Mouse (Mus musculus) embryonic facial prominence, embryonic 15.5 days (tissue): ENCODE measurements around the gene Clcf1. TPM values are rescaled to one million over a fixed set of nuclear protein-coding genes. Genes with fewer than 3 reads are reported as not detected.

Experiments
- ATAC-seq: fragments of 200-750 bp; cut with Nextera tagmentation; 2 replicates; pipeline ENCODE4 v1.8.0; 2017; ENCODE audit warnings: low read depth, moderate TSS enrichment; ENCODE audit not compliant: insufficient number of reproducible peaks, low FRiP score, low TSS enrichment
- H3K27ac ChIP-seq: fragments of 300-500 bp; sonication (generic); replicated peaks from 2 replicates; pipeline ENCODE4 v1.5.1; 2015; ENCODE audit warnings: mild to moderate bottlenecking, inconsistent platforms
- H3K27me3 ChIP-seq: fragments of 300-500 bp; sonication (generic); 2 replicates; pipeline ENCODE4 v1.6.1; 2015; ENCODE audit warnings: inconsistent platforms
- H3K36me3 ChIP-seq: fragments of 300-500 bp; sonication (generic); 2 replicates; pipeline ENCODE4 v1.6.1; 2015; ENCODE audit warnings: mild to moderate bottlenecking, inconsistent platforms
- H3K4me1 ChIP-seq: fragments of 300-500 bp; sonication (generic); 2 replicates; pipeline ENCODE4 v1.6.1; 2015; ENCODE audit warnings: inconsistent platforms
- H3K4me2 ChIP-seq: fragments of 300-500 bp; sonication (generic); replicated peaks from 2 replicates; pipeline ENCODE4 v1.6.1; 2015; ENCODE audit warnings: mild to moderate bottlenecking, inconsistent platforms
- H3K4me3 ChIP-seq: fragments of 300-500 bp; sonication (generic); replicated peaks from 2 replicates; pipeline ENCODE4 v1.5.1; 2015; ENCODE audit warnings: mild to moderate bottlenecking, inconsistent platforms
- H3K9ac ChIP-seq: fragments of 300-500 bp; sonication (generic); 2 replicates; pipeline ENCODE4 v1.6.1; 2015; ENCODE audit warnings: inconsistent platforms
- H3K9me3 ChIP-seq: fragments of 300-500 bp; sonication (generic); replicated peaks from 2 replicates; pipeline ENCODE4 v1.6.1; 2016; ENCODE audit warnings: inconsistent platforms
- WGBS: fragments of 180-500 bp; shearing (Covaris S2); methylation state at CpG from one replicate; pipeline ENCODE4 v1.1.7; 2015; 5-methylcytosine and 5-hydroxymethylcytosine counted together
- polyA plus RNA-seq: library from polyadenylated mRNA; unstranded; fragments of >200 nt; fragmentation: Nextera tagmentation; extraction: Ambion mirVana; gene quantifications from 2 replicates; pipeline ENCODE4 v1.2.1, GENCODE M21; 2015

Clcf1 gene
- polyA plus RNA-seq, 1 experiment from 2014 or later: 10.1 TPM

DNA sequence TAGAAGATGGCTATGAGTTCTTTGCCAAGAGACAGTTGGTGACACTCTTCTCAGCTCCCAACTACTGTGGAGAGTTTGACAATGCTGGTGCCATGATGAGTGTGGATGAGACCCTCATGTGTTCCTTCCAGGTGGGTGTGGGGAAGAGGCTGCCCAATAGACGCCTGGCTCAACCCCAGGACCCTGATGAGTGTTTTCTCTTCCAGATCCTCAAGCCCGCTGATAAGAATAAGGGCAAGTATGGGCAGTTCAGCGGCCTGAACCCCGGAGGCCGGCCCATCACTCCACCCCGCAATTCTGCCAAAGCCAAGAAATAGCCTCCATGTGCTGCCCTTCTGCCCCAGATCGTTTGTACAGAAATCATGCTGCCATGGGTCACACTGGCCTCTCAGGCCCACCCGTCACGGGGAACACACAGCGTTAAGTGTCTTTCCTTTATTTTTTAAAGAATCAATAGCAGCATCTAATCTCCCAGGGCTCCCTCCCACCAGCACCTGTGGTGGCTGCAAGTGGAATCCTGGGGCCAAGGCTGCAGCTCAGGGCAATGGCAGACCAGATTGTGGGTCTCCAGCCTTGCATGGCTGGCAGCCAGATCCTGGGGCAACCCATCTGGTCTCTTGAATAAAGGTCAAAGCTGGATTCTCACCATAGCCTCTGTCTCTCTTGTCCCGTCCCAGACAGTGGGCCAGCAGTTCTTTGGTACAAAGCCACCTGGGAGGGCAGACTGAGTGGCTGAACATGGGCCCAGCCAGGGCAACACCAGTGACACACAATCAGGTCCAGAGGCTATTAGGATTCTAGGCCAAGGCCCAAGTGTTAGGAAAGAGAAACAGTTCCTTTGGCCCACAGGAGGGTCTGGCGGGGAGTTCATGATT is 19.0 kb upstream of the Clcf1 start:
- Histone ChIP-seq H3K9ac (no peak overlapping the region), H3K36me3 (peaks cover 46% of the 10 kb centered on the region)

DNA sequence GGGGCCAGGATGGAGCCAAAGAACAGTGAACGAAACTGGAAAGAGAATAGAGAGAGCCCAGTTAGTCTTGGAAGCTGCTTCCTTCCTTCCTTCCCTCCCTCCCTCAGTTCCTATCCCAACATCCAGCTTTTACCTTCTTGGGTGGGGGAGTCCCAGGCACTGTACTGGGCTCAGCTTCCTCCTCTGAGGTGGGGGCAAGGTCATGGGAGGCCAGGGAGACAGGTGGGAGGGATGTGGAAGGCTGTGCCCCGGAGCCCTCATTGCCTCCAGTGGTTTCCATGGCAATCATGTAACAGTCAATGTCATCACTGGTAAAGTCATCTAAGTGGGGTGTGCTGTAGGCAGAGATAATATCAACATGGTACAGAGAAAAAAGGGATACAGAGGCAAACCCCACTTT is 18.0 kb upstream of the Clcf1 start:
- no peaks in the 10 kb centered on the region for H3K27me3 ChIP-seq
- H3K4me1 ChIP-seq: peaks cover 60% of the 10 kb centered on the region
- H3K27ac ChIP-seq: no peak overlapping the region
- H3K36me3 ChIP-seq: peaks cover 46% of the 10 kb centered on the region
- 42% methylated on average over 2 of the region's 2 CpGs for WGBS
- H3K4me3 ChIP-seq: no peak overlapping the region
- no peak for ATAC-seq
- H3K9me3 ChIP-seq: no peaks in the 10 kb centered on the region
- H3K4me2 ChIP-seq: no peak overlapping the region
- no peak overlapping the region for H3K9ac ChIP-seq

More for the DNA sequence above, 19.0 kb upstream of the Clcf1 start:
- no peak overlapping the region for H3K4me2 ChIP-seq
- H3K4me3 ChIP-seq: no peak overlapping the region
- peaks cover 55% of the 10 kb centered on the region for H3K4me1 ChIP-seq
- H3K27me3 ChIP-seq: no peaks in the 10 kb centered on the region
- 83% methylated on average over 12 of the region's 12 CpGs for WGBS
- no peak for ATAC-seq
- no peak overlapping the region for H3K27ac ChIP-seq
- no peaks in the 10 kb centered on the region for H3K9me3 ChIP-seq

DNA sequence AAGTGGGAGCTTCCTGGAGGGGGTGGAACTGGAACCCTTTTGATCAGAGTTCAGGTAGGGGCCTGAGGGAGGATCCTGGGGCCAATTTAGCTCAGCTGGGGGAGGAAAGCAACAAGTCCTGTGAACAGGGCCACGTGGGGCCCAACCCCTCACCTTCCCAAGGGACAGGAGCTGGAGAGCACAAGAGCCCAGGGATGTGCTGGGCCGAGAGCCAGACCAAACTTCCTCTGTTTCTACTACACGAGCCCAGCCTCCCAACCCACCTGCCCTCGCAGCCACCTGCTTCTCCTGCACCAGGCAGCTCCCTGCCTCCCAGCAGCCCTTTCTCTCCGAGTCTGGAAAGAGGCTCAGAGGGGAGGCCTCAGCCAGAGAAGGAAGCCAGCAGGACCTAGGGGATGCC is 17.5 kb upstream of the Clcf1 start:
- no peak overlapping the region for H3K4me2 ChIP-seq
- no peak for ATAC-seq
- H3K36me3 ChIP-seq: peaks cover 46% of the 10 kb centered on the region
- H3K4me1 ChIP-seq: peaks cover 56% of the 10 kb centered on the region
- no peak overlapping the region for H3K4me3 ChIP-seq
- 26% methylated on average over 5 of the region's 5 CpGs for WGBS
- H3K27me3 ChIP-seq: no peaks in the 10 kb centered on the region
- H3K9ac ChIP-seq: no peak overlapping the region
- H3K9me3 ChIP-seq: no peaks in the 10 kb centered on the region
- no peak overlapping the region for H3K27ac ChIP-seq

GRCm38 (mm10) chr19:4197180-4197579 is 16.9 kb upstream of the Clcf1 start:
- 62% methylated on average over 3 of the region's 3 CpGs for whole genome bisulfite sequencing
- no peak overlapping the region for H3K9ac ChIP-seq
- H3K4me2 ChIP-seq: no peak overlapping the region
- H3K4me3 ChIP-seq: no peak overlapping the region
- H3K9me3 ChIP-seq: no peaks in the 10 kb centered on the region
- ATAC-seq: no peak
- no peaks in the 10 kb centered on the region for H3K27me3 ChIP-seq
- peaks cover 46% of the 10 kb centered on the region for H3K36me3 ChIP-seq
- no peak overlapping the region; the same call in 1 of the 2 replicates for H3K27ac ChIP-seq
- H3K4me1 ChIP-seq: peaks cover 60% of the 10 kb centered on the region

GRCm38 (mm10) chr19:4201291-4201909 is 12.6 kb upstream of the Clcf1 start, which contains the start of gene Rad9a:
Rad9a (minus strand) TSS chr19:4201662.
- Histone ChIP-seq H3K9ac (peak within 1 kb of the TSS; percentile 85), H3K4me1 (peaks cover 39% of the 10 kb centered on the region), H3K9me3 (no peaks in the 10 kb centered on the region), H3K4me2 (peak within 1 kb of the TSS; percentile 81), H3K27ac (peak within 1 kb of the TSS; percentile 61), H3K27me3 (no peaks in the 10 kb centered on the region), H3K36me3 (peaks cover 14% of the 10 kb centered on the region), H3K4me3 (peak within 1 kb of the TSS; percentile 62)
- 0% methylated on average over 34 of the region's 34 CpGs for whole genome bisulfite sequencing
- peak; percentile 64 for ATAC-seq

- peaks cover 7% of the 10 kb centered on the region; the same call in 1 of the 2 replicates for H3K36me3 ChIP-seq
- ATAC-seq: no peak
- peak overlapping the region; percentile 81 for H3K4me2 ChIP-seq
- no peak overlapping the region for H3K27ac ChIP-seq
- peaks cover 37% of the 10 kb centered on the region for H3K4me1 ChIP-seq
- 27% methylated on average over 7 of the region's 7 CpGs for WGBS
- H3K9ac ChIP-seq: peak overlapping the region; percentile 33
- H3K27me3 ChIP-seq: no peaks in the 10 kb centered on the region
- peak overlapping the region; percentile 62 for H3K4me3 ChIP-seq
- H3K9me3 ChIP-seq: no peaks in the 10 kb centered on the region
Measured at GRCm38 (mm10) chr19:4202149-4202548, 11.9 kb upstream of the Clcf1 start.

DNA sequence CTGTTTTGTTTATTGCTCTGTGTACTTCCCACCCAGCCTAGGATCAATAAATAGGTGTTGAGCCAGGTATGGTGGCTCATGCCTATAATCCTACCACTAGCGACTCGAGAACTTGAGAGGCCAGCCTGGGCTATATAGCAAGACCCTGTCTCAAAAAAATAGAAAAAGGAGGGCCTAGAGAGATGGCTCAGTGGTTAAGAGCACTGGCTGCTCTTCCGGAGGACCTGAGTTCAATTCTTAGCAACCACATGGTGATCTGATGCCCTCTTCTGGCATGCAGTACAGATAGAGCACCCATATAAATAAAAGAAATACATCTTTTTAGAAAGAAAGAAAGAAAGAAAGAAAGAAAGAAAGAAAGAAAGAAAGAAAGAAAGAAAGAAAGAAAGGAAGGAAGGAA is 10.9 kb upstream of the Clcf1 start:
- H3K4me3 ChIP-seq: no peak overlapping the region
- no peak overlapping the region for H3K27ac ChIP-seq
- ATAC-seq: no peak
- H3K9me3 ChIP-seq: no peaks in the 10 kb centered on the region
- 0 out of 2 replicates have a peak, but pooled peaks cover 2% of the 10 kb centered on the region for H3K36me3 ChIP-seq
- peaks cover 36% of the 10 kb centered on the region for H3K4me1 ChIP-seq
- H3K9ac ChIP-seq: no peak overlapping the region
- no peak overlapping the region for H3K4me2 ChIP-seq
- no peaks in the 10 kb centered on the region for H3K27me3 ChIP-seq
- WGBS: 65% methylated on average over 3 of the region's 3 CpGs

GRCm38 (mm10) chr19:4203604-4204326 is 10.3 kb upstream of the Clcf1 start:
- WGBS: 65% methylated on average over 13 of the region's 13 CpGs

DNA sequence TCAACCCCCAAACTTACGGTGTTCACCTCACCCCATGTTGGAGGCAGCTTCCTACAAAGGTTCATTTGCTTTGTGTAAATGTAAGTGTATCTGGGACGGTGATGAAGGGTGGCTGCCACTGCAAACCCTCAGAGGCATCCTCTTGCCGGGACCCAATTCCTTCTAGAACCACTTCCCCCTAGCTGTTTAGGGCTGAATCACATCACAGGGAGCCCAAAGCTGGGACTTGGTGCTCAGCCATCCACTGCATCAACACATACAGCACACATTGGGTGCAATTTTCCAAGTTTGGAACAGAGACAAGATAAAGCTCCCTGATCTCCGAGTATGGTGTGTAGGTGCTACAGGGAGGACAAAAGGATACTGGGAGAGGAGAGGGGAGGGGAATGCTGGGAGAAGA is 9.1 kb upstream of the Clcf1 start:
- Histone ChIP-seq H3K4me3 (no peak overlapping the region), H3K27me3 (no peaks in the 10 kb centered on the region), H3K27ac (no peak overlapping the region), H3K36me3 (no peaks in the 10 kb centered on the region), H3K4me1 (peaks cover 33% of the 10 kb centered on the region), H3K9ac (no peak overlapping the region), H3K4me2 (no peak overlapping the region), H3K9me3 (no peaks in the 10 kb centered on the region)
- no peak for ATAC-seq
- WGBS: 46% methylated on average over 4 of the region's 4 CpGs

More at GRCm38 (mm10) chr19:4203604-4204326, 10.3 kb upstream of the Clcf1 start:
- ATAC-seq: no peak
- Histone ChIP-seq H3K4me2 (no peak overlapping the region), H3K27me3 (no peaks in the 10 kb centered on the region), H3K36me3 (no peaks in the 10 kb centered on the region), H3K4me3 (no peak overlapping the region), H3K9ac (no peak overlapping the region), H3K9me3 (no peaks in the 10 kb centered on the region), H3K4me1 (peaks cover 36% of the 10 kb centered on the region), H3K27ac (no peak overlapping the region)

- Histone ChIP-seq H3K9me3 (no peaks in the 10 kb centered on the region), H3K27me3 (no peaks in the 10 kb centered on the region), H3K27ac (no peak overlapping the region), H3K4me3 (no peak overlapping the region), H3K9ac (no peak overlapping the region), H3K4me1 (peaks cover 24% of the 10 kb centered on the region), H3K36me3 (no peaks in the 10 kb centered on the region), H3K4me2 (no peak overlapping the region)
- no peak for ATAC-seq
- WGBS: 3% methylated on average over 2 of the region's 2 CpGs
Measured at GRCm38 (mm10) chr19:4206971-4207370, 7.1 kb upstream of the Clcf1 start.

DNA sequence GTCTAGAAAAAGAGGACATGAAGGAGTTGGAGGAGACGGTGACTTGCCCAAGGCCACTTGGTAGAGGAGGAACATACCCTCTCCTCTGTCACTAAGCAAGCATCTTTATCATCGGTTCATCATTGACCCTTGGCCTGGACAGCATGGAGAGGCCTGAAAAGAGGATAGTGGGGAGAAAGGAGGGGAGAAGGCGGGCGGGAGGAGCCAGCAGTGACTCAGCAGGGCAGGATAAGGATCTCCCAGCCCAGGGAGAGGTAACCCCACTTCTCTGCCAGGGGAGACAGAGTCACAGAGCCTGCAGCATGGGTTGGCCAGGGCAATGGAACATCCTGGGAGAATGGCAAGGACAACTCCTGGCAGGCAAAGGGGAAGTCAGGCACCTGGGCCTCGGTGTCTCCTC is 5.5 kb upstream of the Clcf1 start:
- Histone ChIP-seq H3K4me1 (peaks cover 27% of the 10 kb centered on the region), H3K36me3 (no peaks in the 10 kb centered on the region), H3K27ac (no peak overlapping the region), H3K27me3 (no peaks in the 10 kb centered on the region), H3K9me3 (no peaks in the 10 kb centered on the region), H3K4me3 (no peak overlapping the region), H3K9ac (no peak overlapping the region), H3K4me2 (no peak overlapping the region)
- WGBS: 67% methylated on average over 5 of the region's 5 CpGs
- ATAC-seq: no peak
